Mouse (Mus musculus) cerebellum, adult 2 months (tissue): Measurements from ENCODE around the gene Ifnar2. TPM values are rescaled to one million over a fixed set of nuclear protein-coding genes. Genes with fewer than 3 reads are reported as not detected.

Experiments used
- DNase-seq, 2 experiments: peaks; one replicate each; pipeline ENCODE4 v3.0.0; 2021
- H3K27ac ChIP-seq: fragments of 200-500 bp; 2 replicates; pipeline ENCODE4 v1.5.1; 2012; ENCODE audit warnings: low read length, control low read depth, inconsistent platforms; ENCODE audit not compliant: insufficient read depth
- H3K27me3 ChIP-seq: fragments of 200-500 bp; 2 replicates; pipeline ENCODE4 v1.6.1; 2012; ENCODE audit warnings: inconsistent platforms, mild to moderate bottlenecking, low read length, moderate library complexity; ENCODE audit not compliant: control insufficient read depth, insufficient read depth
- H3K4me1 ChIP-seq: fragments of 200-500 bp; 2 replicates; pipeline ENCODE4 v1.6.1; 2011; ENCODE audit warnings: low read length; ENCODE audit not compliant: control insufficient read depth, insufficient read depth
- H3K4me3 ChIP-seq: fragments of 200-500 bp; replicated peaks from 2 replicates; pipeline ENCODE3; 2011; ENCODE audit warnings: mild to moderate bottlenecking, low read depth, low read length, control low read depth; ENCODE audit not compliant: insufficient read depth
- CTCF ChIP-seq: fragments of 200-500 bp; IDR thresholded peaks from 2 replicates; pipeline ENCODE4 v1.5.1; 2011; ENCODE audit warnings: low read depth, mild to moderate bottlenecking, control low read depth, low read length, moderate library complexity, borderline replicate concordance; ENCODE audit not compliant: insufficient read depth
- POLR2A ChIP-seq: fragments of 200-500 bp; IDR thresholded peaks from 2 replicates; pipeline ENCODE4 v1.6.1; 2011; ENCODE audit warnings: low read length, control low read depth, borderline replicate concordance; ENCODE audit not compliant: insufficient read depth
- WGBS: fragments of 180-500 bp; shearing (Covaris S2); methylation state at CpG from one replicate; pipeline ENCODE4 v1.1.7; 2018; 5-methylcytosine and 5-hydroxymethylcytosine counted together
- polyA plus RNA-seq: library from polyadenylated mRNA; depleted of rRNA; stranded (reverse); fragments of >200 nt; gene quantifications from 2 replicates; pipeline ENCODE4 v1.2.3, GENCODE M21; 2012

Ifnar2 gene
- polyA plus RNA-seq, 1 experiment, result 33.9 TPM

DNA sequence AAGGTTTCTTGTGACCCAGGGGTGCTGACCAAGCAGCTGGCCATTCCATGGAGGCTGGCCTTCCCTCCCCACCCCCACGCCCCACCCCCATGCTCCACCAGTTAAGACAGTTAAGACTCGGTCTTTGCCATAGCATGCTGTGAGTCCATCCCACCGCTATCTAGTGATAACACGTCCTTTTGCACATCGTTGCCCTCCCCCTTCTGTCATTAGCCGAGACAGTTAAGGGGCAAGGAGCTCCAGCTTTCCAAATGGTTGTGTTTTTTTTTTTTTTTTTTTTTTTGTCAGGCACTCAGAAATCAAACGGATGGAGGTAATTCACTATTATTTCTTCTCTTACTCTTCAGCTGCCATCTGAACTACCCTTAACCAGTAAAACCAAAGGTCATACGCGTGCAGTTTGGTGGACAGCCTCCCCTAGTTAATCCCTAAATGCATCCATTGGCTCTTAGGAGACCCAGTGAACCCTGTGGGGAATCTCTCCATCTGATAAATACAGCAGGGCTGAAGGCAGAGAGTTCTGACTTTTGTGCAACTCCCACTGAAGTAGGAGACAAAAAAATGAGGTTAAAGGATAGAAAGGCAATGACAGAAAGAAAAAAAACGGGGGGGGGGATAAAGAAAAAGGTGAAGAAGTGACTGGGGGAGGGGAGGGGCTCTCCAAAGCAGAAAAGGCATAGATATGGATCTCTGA, 24.4 kb downstream of the Ifnar2 start:
- Histone ChIP-seq H3K27ac (no peak overlapping the region), H3K4me1 (no peaks in the 10 kb centered on the region), H3K4me3 (no peak overlapping the region), H3K27me3 (no peaks in the 10 kb centered on the region)
- WGBS, result 82% methylated on average over 10 of the region's 10 CpGs
- no peak for DNase-seq
- TF ChIP-seq POLR2A, result no peak
- no peak for TF ChIP-seq CTCF

GRCm38 (mm10) chr16:91398030-91398429, 25.4 kb downstream of the Ifnar2 start:
- Histone ChIP-seq H3K4me3 (no peak overlapping the region), H3K27ac (no peak overlapping the region), H3K27me3 (no peaks in the 10 kb centered on the region), H3K4me1 (no peaks in the 10 kb centered on the region)
- WGBS, result 90% methylated on average over 12 of the region's 12 CpGs
- no peak for DNase-seq
- TF ChIP-seq CTCF, result no peak
- no peak for TF ChIP-seq POLR2A

GRCm38 (mm10) chr16:91398944-91399343, 26.4 kb downstream of the Ifnar2 start:
- TF ChIP-seq CTCF (no peak), POLR2A (no peak)
- Histone ChIP-seq H3K4me3 (no peak overlapping the region), H3K27me3 (no peaks in the 10 kb centered on the region), H3K27ac (no peak overlapping the region), H3K4me1 (no peaks in the 10 kb centered on the region)
- 95% methylated on average over 7 of the region's 7 CpGs for WGBS
- no peak for DNase-seq

GRCm38 (mm10) chr16:91401569-91402165, 29.1 kb downstream of the Ifnar2 start:
- Histone ChIP-seq H3K27ac (no peak overlapping the region), H3K4me1 (no peaks in the 10 kb centered on the region), H3K27me3 (no peaks in the 10 kb centered on the region), H3K4me3 (no peak overlapping the region)
- DNase-seq, result no peak
- 72% methylated on average over 6 of the region's 6 CpGs for WGBS
- no peak for TF ChIP-seq CTCF
- no peak for TF ChIP-seq POLR2A

DNA sequence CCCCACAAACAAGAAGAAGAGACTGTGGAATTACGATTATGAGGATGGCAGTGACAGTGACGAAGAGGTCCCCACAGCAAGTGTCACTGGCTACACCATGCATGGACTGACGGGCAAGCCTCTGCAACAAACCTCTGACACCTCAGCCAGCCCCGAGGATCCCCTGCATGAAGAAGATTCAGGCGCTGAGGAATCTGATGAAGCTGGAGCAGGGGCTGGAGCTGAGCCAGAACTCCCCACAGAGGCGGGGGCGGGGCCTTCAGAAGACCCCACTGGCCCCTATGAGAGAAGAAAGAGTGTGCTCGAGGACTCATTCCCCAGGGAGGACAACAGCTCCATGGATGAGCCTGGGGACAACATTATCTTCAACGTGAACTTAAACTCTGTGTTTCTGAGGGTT, 31.2 kb downstream of the Ifnar2 start:
- Histone ChIP-seq H3K4me3 (no peak overlapping the region), H3K27me3 (no peaks in the 10 kb centered on the region), H3K4me1 (no peaks in the 10 kb centered on the region), H3K27ac (no peak overlapping the region)
- TF ChIP-seq POLR2A (no peak), CTCF (no peak)
- no peak for DNase-seq
- WGBS, result 59% methylated on average over 9 of the region's 9 CpGs

- no peak overlapping the region for H3K4me3 ChIP-seq
- TF ChIP-seq POLR2A, result no peak
- TF ChIP-seq CTCF, result no peak
- H3K27ac ChIP-seq, result no peak overlapping the region
- DNase-seq, result no peak
- H3K4me1 ChIP-seq, result no peaks in the 10 kb centered on the region
- 91% methylated on average over 8 of the region's 8 CpGs for WGBS
- H3K27me3 ChIP-seq, result no peaks in the 10 kb centered on the region
Observed at GRCm38 (mm10) chr16:91404187-91404586, 31.6 kb downstream of the Ifnar2 start.

GRCm38 (mm10) chr16:91404828-91405577, 32.4 kb downstream of the Ifnar2 start:
- WGBS, result 85% methylated on average over 10 of the region's 10 CpGs

More at GRCm38 (mm10) chr16:91404828-91405577, 32.4 kb downstream of the Ifnar2 start:
- Histone ChIP-seq H3K4me1 (no peaks in the 10 kb centered on the region), H3K27me3 (no peaks in the 10 kb centered on the region), H3K27ac (no peak overlapping the region), H3K4me3 (no peak overlapping the region)
- DNase-seq, result no peak
- TF ChIP-seq POLR2A (no peak), CTCF (no peak)
